Mouse (Mus musculus) right cerebral cortex, adult 2 months (tissue): ENCODE measurements at regions not wholly inside any gene's neighbourhood (a gene's known extent, or its start where the extent isn't known, plus 50 kb on each side); places are given as distances from the start of the nearest gene placed in this dataset.

ENCODE experiments used
- DNase-seq, 2 experiments: peaks; one replicate each; pipeline ENCODE4 v3.0.0; 2021 to 2022; ENCODE audit warnings: low spot score in 2 of 2

GRCm38 (mm10) chr3:54443791-54444190 lies 82.9 kb downstream of the Postn start:
- no peak for DNase-seq

DNA sequence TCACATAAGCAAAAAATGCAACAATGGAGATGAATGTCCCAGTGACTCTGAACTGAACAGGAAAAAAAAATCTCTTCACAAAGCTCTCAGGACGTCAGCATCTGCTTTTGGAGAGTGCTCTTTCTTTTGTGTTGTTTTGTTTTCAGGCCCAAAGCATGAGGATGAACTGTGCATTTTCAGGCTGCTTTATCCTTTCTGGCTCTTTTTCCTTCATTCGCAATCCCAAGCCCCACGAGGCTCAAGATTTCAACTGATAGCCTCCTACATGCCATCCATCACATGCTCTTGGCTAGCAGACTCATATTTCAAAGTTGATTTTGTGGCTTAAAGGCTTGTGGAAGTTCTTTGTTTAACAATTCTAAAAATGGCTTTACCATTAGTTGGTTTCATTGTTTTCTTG lies 86.0 kb downstream of the Postn start:
- DNase-seq = no peak

- no peak for DNase-seq
Observed at GRCm38 (mm10) chr3:54457416-54457815, 96.5 kb downstream of the Postn start.

DNA sequence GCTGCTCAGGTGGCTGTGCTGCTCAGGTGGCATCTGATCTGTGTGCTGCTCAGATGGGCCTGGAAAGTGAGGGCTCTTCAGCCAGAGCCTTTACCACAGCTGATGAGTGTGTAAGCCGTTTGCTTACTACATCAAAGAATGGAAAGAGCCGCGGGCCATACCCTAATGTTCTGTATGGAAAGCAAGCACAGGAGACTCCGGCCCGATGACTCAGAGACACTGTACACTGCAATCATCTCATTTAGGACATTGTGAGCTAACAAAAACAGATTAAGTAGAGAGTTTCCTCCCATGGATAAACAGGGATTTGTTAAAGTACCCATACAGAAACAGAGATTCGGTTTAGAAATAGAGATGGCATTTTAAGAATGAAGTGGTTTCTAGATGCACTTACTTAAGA lies 100.5 kb downstream of the Postn start:
- no peak for DNase-seq

GRCm38 (mm10) chr3:54466097-54466496 lies 105.2 kb downstream of the Postn start:
- no peak for DNase-seq

GRCm38 (mm10) chr3:54474209-54474608 lies 113.3 kb downstream of the Postn start:
- DNase-seq = no peak

GRCm38 (mm10) chr3:54475879-54476278 lies 115.0 kb downstream of the Postn start:
- no peak for DNase-seq

DNA sequence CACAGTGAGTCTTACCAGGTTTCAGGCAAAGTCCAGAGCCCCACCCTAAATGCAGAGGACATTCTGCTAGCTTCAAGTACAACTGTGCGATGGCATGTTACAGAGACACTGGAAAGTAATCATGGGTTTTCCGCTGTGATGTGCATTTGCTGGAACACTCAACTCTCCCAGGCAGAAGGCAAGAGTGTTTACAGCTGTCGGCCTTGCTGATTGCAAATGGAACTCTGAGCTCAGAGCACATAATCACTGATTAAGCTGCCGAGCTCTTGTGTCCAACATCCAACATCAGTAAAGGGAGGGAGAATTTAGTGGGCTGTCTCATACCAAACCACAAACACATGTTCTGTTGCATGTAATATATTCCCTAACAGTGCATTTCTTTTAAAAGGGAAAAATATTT lies 117.1 kb downstream of the Postn start:
- DNase-seq = no peak

GRCm38 (mm10) chr3:54480251-54480650 lies 119.3 kb downstream of the Postn start:
- no peak for DNase-seq

- DNase-seq = no peak
Observed at GRCm38 (mm10) chr3:54487346-54487745, 126.4 kb downstream of the Postn start.

DNA sequence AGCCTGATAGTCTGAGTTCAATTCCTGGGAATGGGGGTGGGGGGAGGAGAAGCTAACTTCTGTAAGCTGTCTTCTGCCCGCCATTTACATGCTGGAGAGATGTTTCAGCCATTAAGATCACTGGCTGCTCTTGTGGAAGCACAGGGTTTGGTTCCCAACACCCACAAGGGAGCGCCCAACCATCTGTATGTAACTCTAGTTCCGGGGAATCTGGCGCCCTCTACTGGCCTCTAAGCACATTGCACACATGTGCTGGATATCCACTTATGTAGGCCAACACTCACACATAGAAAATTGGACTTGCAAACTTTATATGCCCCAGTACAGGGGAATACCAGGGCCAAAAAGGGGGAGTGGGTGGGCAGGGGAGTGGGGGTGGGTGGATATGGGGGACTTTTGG lies 126.9 kb downstream of the Postn start:
- no peak for DNase-seq

GRCm38 (mm10) chr3:54490249-54490900 lies 129.5 kb downstream of the Postn start:
- no peak for DNase-seq

GRCm38 (mm10) chr3:54493567-54493966 lies 132.7 kb downstream of the Postn start:
- no peak for DNase-seq

DNA sequence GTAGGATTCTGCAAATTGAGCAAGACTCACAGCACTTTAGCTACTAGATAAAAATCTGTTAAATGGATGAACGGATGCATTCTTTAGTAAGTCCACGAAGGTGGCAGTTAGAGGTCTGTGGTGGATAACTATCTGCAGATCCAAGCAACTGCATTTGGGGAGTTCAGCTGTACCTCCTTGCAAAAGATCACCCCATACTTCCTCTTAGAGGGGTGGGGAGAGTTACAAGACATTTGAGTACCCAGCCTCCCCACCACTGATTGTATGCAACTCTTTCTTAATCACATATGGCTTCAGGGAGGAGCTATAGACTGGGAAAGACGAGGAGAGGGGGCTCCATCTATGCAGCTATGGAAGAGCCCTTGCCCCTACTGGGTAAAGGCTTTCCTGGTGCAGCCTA lies 144.1 kb downstream of the Postn start:
- DNase-seq = no peak

GRCm38 (mm10) chr3:54507575-54507974 lies 146.7 kb downstream of the Postn start:
- DNase-seq = no peak

- no peak for DNase-seq
Observed at GRCm38 (mm10) chr3:54508906-54509305, 148.0 kb downstream of the Postn start.

GRCm38 (mm10) chr3:54517251-54517650 lies 156.3 kb downstream of the Postn start:
- DNase-seq = no peak

- no peak for DNase-seq
Observed at GRCm38 (mm10) chr3:54522716-54523115, 161.8 kb downstream of the Postn start.

DNA sequence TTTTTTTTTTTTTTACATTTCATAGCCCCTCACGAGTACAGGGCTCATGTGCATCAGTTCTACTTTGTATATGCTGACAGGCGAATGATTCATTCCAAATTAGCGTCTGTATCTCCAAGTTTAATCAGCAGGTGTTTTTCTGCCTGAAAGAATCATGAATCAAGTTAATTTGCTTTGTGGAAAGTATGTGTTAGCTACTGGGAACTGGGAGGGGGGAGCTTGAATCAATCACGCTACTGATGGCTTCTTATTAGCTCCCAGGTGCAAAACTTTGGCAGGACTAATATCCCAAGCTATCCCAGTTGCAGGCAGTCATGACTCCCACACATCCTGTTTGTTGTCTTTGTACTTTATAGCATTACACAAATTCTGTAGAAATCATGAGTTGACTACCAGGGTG lies 165.7 kb downstream of the Postn start:
- no peak for DNase-seq

DNA sequence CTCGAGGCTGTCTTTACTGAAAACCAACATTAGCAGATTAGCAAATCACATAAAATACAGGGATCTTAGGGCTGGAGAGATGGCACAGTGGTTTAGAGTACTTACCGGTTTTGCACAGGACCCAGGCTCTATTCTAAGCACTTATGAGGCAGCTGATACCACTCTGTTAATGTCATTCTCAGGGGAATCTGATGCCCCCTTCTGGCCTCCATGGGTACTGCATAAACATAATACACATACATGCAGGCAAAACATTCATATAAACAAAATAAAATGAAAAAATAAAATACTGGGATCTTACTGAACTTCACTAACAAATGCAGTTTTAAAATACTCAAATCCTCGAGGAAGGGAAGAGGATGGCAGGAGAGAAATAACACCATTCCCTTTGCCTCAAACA lies 164.3 kb upstream of the Supt20 start:
- no peak for DNase-seq

DNA sequence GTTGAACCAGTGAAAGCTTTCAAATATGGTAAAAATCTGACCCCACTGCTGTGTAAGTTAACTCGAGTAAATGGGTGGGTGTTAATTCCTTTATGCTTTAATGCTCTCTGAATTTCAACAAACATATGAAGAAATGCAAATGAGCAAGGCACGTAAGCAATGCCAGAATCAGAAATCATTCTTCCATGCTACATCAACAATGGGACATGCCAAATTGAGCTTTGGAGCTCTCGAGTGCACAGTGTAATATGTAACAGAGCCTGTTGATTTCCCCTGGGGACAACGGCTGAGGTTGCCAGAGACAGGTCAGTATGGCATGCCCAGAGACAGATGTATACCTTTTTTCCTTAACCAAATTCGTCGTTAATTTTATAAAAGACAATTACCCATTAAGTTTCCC lies 162.4 kb upstream of the Supt20 start:
- DNase-seq = no peak

DNA sequence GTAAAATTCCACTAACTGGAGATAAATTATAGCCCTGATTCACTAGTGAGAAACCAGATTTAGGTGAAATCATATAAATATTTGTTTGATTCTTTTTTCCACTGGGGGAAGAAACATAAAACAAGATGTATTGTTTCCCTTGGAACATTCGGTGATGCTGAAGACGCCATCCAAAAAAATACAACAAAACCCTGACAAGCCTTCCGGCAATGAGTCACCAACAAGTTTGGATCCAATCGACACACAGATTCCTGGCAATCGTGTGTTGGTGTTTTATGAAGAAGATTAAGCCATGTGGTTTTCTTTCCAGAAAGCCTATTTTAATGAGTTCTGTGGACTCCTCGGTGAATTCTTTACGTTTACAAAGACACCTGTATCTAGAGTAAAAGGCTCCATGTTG lies 157.2 kb upstream of the Supt20 start:
- no peak for DNase-seq

DNA sequence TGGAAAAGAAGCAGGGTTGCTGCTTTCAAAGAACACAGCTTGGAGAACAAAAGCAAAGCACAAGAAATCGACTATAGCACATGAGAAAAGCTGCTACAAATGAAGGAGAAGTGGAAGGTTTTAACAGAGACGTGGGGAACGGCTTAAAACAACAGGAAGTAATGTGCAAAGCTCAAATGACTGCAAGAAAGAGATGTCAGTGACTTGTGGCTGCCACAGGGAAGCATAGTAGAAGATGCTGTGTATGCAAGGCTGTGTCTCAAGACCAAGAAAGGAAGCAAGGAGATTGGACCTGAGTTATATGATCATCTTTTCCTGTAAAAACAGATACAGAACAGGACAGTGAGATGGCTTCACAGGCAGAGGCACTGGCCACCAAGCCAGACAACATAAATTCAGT lies 154.6 kb upstream of the Supt20 start:
- DNase-seq = no peak

DNA sequence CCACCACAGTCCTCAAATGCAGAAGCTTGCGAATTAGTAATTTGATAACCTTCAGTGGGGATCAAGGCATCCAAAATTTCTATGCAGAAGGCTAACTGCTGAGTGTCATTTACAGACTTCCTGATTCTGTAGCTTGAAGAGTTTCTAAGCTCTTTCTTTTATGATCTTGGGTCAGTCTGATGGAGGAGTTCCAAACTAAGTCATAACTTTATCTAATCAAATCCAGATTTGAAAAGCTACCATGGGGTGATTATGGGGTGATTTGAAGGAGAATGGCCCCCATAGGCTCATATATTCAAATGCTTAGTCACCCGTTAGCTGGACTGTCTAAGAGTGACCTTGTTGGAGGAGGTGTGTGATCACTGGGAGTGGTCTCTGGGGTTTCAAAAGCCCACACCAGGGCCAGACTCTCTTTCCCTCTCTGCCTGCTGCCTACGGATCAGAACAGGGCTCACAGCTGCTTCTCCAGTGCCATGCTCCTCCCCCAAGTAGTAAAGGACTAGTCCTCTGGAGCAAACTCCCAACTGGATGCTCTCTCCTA lies 152.0 kb upstream of the Supt20 start:
- no peak for DNase-seq
